Mouse (Mus musculus): ENCODE measurements around the gene H2afz. TPM values are rescaled to one million over a fixed set of nuclear protein-coding genes. Genes with fewer than 3 reads are reported as not detected.

H2afz gene
- total and polyA plus RNA-seq, 3 experiments: 1,006 to 3,472 (median 1,732) TPM

- TF ChIP-seq POLR2AphosphoS5 (IDR thresholded peaks at IDR 0.05; ENCODE audit: borderline replicate concordance, low read depth, low read length): no peak
- TF ChIP-seq ZNF384 (IDR thresholded peaks at IDR 0.05; ENCODE audit: low read depth, low read length): no peak
- Histone ChIP-seq H3K36me3 (ENCODE audit: control insufficient read depth in 1 of 2, insufficient read depth in 2 of 2, low read length in 2 of 2) (peaks cover 0 to 5% of the 10 kb centered on the region in 2 experiments; a peak in 2 of 4 replicates), H3K27ac (ENCODE audit: control insufficient read depth, low read depth, low read length) (no peak overlapping the region), H3K4me1 (ENCODE audit: control insufficient read depth in 1 of 2, insufficient read depth in 2 of 2, low read length in 2 of 2) (peaks cover 0 to 3% of the 10 kb centered on the region in 2 experiments; a peak in 1 of 4 replicates), H3K9me3 (replicated peaks; ENCODE audit: insufficient read depth, low read length) (no peaks in the 10 kb centered on the region), H3K9ac (ENCODE audit: control insufficient read depth, low read depth, low read length, poor library complexity, severe bottlenecking) (no peak overlapping the region), H3K79me2 (ENCODE audit: control insufficient read depth, insufficient read depth, low read length, poor library complexity) (no peaks in the 10 kb centered on the region), H3K27me3 (ENCODE audit: control insufficient read depth in 1 of 2, insufficient read depth in 2 of 2, low read length in 2 of 2) (no peaks in the 10 kb centered on the region), H3K4me3 (ENCODE audit: control insufficient read depth in 1 of 2, insufficient read depth in 1 of 2, low read depth in 2 of 2, low read length in 2 of 2) (no peak overlapping the region)
- no peak for DNase-seq (ENCODE audit: low read depth, low spot score)
Observed at GRCm38 (mm10) chr3:137831156-137831555, 33.1 kb upstream of the H2afz start.

GRCm38 (mm10) chr3:137833128-137833527, 31.2 kb upstream of the H2afz start:
- peak; percentile 44 for DNase-seq (ENCODE audit: low read depth, low spot score)
- Histone ChIP-seq H3K27ac (ENCODE audit: control insufficient read depth, low read depth, low read length) (no peak overlapping the region), H3K9ac (ENCODE audit: control insufficient read depth, low read depth, low read length, poor library complexity, severe bottlenecking) (no peak overlapping the region), H3K4me3 (ENCODE audit: control insufficient read depth in 1 of 2, insufficient read depth in 1 of 2, low read depth in 2 of 2, low read length in 2 of 2) (no peak overlapping the region), H3K36me3 (ENCODE audit: control insufficient read depth in 1 of 2, insufficient read depth in 2 of 2, low read length in 2 of 2) (peaks cover 0 to 5% of the 10 kb centered on the region in 2 experiments; a peak in 2 of 4 replicates), H3K4me1 (ENCODE audit: control insufficient read depth in 1 of 2, insufficient read depth in 2 of 2, low read length in 2 of 2) (peaks cover 0 to 3% of the 10 kb centered on the region in 2 experiments; a peak in 1 of 4 replicates), H3K79me2 (ENCODE audit: control insufficient read depth, insufficient read depth, low read length, poor library complexity) (no peaks in the 10 kb centered on the region), H3K9me3 (replicated peaks; ENCODE audit: insufficient read depth, low read length) (no peaks in the 10 kb centered on the region), H3K27me3 (ENCODE audit: control insufficient read depth in 1 of 2, insufficient read depth in 2 of 2, low read length in 2 of 2) (peaks cover 0 to 1% of the 10 kb centered on the region in 2 experiments; a peak in 1 of 4 replicates)
- TF ChIP-seq MYB (IDR thresholded peaks at IDR 0.05; ENCODE audit: low read depth, low read length) (no peak), POLR2AphosphoS5 (IDR thresholded peaks at IDR 0.05; ENCODE audit: borderline replicate concordance, low read depth, low read length) (no peak), TAL1 (IDR thresholded peaks at IDR 0.05; ENCODE audit: low read length) (no peak), ELF1 (IDR thresholded peaks at IDR 0.05; ENCODE audit: low read depth, low read length) (no peak), POLR2AphosphoS2 (IDR thresholded peaks at IDR 0.05; ENCODE audit: low read length) (no peak), TCF12 (IDR thresholded peaks at IDR 0.05; ENCODE audit: low read depth, low read length) (no peak), RAD21 (IDR thresholded peaks at IDR 0.05; ENCODE audit: low read depth, low read length) (no peak), MAX (IDR thresholded peaks at IDR 0.05; ENCODE audit: low read length) (no peak), ZNF384 (IDR thresholded peaks at IDR 0.05; ENCODE audit: low read depth, low read length) (no peak), ZKSCAN1 (IDR thresholded peaks at IDR 0.05; ENCODE audit: low read depth, low read length) (no peak)

DNA sequence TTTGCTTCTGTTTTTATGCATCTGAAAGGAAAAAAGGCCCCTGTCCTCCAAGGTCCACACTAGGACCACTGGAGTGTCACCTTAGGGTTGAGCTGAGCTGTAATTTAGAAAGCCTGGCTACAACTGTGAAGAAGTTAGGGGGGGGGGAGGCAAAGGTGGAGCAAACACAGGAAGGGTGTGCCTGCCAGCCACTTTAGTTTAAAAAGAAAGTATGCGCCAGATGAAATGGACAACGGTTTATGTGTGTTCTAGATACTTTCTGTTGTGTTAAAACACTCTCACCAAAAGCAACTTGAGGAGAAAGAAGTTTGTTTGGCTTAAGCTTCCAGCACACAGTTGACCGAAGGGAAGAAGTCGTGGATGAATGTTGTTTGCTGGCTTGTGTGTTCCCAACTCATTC, 30.6 kb upstream of the H2afz start:
- no peak overlapping the region for H3K4me3 ChIP-seq (ENCODE audit: control insufficient read depth in 1 of 2, insufficient read depth in 1 of 2, low read depth in 2 of 2, low read length in 2 of 2)
- no peak overlapping the region for H3K9ac ChIP-seq (ENCODE audit: control insufficient read depth, low read depth, low read length, poor library complexity, severe bottlenecking)
- no peaks in the 10 kb centered on the region for H3K79me2 ChIP-seq (ENCODE audit: control insufficient read depth, insufficient read depth, low read length, poor library complexity)
- H3K36me3 ChIP-seq (ENCODE audit: control insufficient read depth in 1 of 2, insufficient read depth in 2 of 2, low read length in 2 of 2): peaks cover 0 to 5% of the 10 kb centered on the region in 2 experiments; a peak in 2 of 4 replicates
- TF ChIP-seq ZNF384 (IDR thresholded peaks at IDR 0.05; ENCODE audit: low read depth, low read length) (no peak), HCFC1 (IDR thresholded peaks at IDR 0.05; ENCODE audit: low read depth, low read length) (no peak), RAD21 (IDR thresholded peaks at IDR 0.05; ENCODE audit: low read depth, low read length) (no peak), ZC3H11A (IDR thresholded peaks at IDR 0.05; ENCODE audit: low read depth, low read length) (no peak), TBP (IDR thresholded peaks at IDR 0.05; ENCODE audit: low read depth, low read length) (no peak), KAT2A (conservative IDR thresholded peaks at IDR 0.05; ENCODE audit: low read depth, low read length) (no peak), TAL1 (IDR thresholded peaks at IDR 0.05; ENCODE audit: low read length) (no peak), MEF2A (IDR thresholded peaks at IDR 0.05; ENCODE audit: extremely low read depth, insufficient replicate concordance, low read depth, low read length, poor library complexity, severe bottlenecking) (no peak), NRF1 (IDR thresholded peaks at IDR 0.05; ENCODE audit: insufficient read depth, low read depth, low read length, poor library complexity, severe bottlenecking) (no peak), ETS1 (IDR thresholded peaks at IDR 0.05; ENCODE audit: low read depth, low read length) (no peak), MAZ (IDR thresholded peaks at IDR 0.05; ENCODE audit: low read depth, low read length) (no peak), SIN3A (IDR thresholded peaks at IDR 0.05; ENCODE audit: low read length) (no peak), GABPA (IDR thresholded peaks at IDR 0.05; ENCODE audit: low read depth, low read length) (no peak), MYB (IDR thresholded peaks at IDR 0.05; ENCODE audit: low read depth, low read length) (no peak), SMC3 (IDR thresholded peaks at IDR 0.05; ENCODE audit: low read depth, low read length) (no peak), POLR2AphosphoS2 (IDR thresholded peaks at IDR 0.05; ENCODE audit: low read length) (no peak), TCF12 (IDR thresholded peaks at IDR 0.05; ENCODE audit: low read depth, low read length) (no peak)
- no peak for DNase-seq (ENCODE audit: low read depth, low spot score)
- H3K9me3 ChIP-seq (replicated peaks; ENCODE audit: insufficient read depth, low read length): no peaks in the 10 kb centered on the region
- peaks cover 0 to 3% of the 10 kb centered on the region in 2 experiments; a peak in 1 of 4 replicates for H3K4me1 ChIP-seq (ENCODE audit: control insufficient read depth in 1 of 2, insufficient read depth in 2 of 2, low read length in 2 of 2)
- H3K27ac ChIP-seq (ENCODE audit: control insufficient read depth, low read depth, low read length): no peak overlapping the region
- H3K27me3 ChIP-seq (ENCODE audit: control insufficient read depth in 1 of 2, insufficient read depth in 2 of 2, low read length in 2 of 2): peaks cover 0 to 1% of the 10 kb centered on the region in 2 experiments; a peak in 1 of 4 replicates
